Mouse (Mus musculus) kidney, adult 2 months (tissue): ENCODE results near the gene Slc16a9. TPM values are rescaled to one million over a fixed set of nuclear protein-coding genes. Genes with fewer than 3 reads are reported as not detected.

Experiments
- DNase-seq: peaks from one replicate; pipeline ENCODE4 v3.0.0; 2021
- H3K27ac ChIP-seq: fragments of 200-500 bp; 2 replicates; pipeline ENCODE4 v1.5.1; 2012; ENCODE audit warnings: low read depth, low read length, control low read depth, inconsistent platforms; ENCODE audit not compliant: insufficient read depth
- H3K27me3 ChIP-seq: fragments of 200-500 bp; replicated peaks from 2 replicates; pipeline ENCODE4 v1.6.1; 2012; ENCODE audit warnings: mild to moderate bottlenecking, moderate library complexity, low read length, inconsistent platforms; ENCODE audit not compliant: control insufficient read depth, insufficient read depth
- H3K36me3 ChIP-seq: fragments of 200-500 bp; 2 replicates; pipeline ENCODE4 v1.6.1; 2012; ENCODE audit warnings: mild to moderate bottlenecking, moderate library complexity, low read length, inconsistent platforms; ENCODE audit not compliant: control insufficient read depth, insufficient read depth
- H3K4me1 ChIP-seq: fragments of 200-500 bp; 2 replicates; pipeline ENCODE4 v1.6.1; 2011; ENCODE audit warnings: low read length; ENCODE audit not compliant: control insufficient read depth, insufficient read depth
- H3K4me3 ChIP-seq: fragments of 200-500 bp; 2 replicates; pipeline ENCODE4 v1.5.1; 2011; ENCODE audit warnings: mild to moderate bottlenecking, low read depth, low read length, control low read depth; ENCODE audit not compliant: insufficient read depth
- CTCF ChIP-seq: fragments of 200-500 bp; conservative IDR thresholded peaks from 2 replicates; pipeline ENCODE4 v1.5.1; 2011; ENCODE audit warnings: low read depth, mild to moderate bottlenecking, control low read depth, low read length, moderate library complexity, mixed read lengths; ENCODE audit not compliant: insufficient read depth, insufficient read length
- POLR2A ChIP-seq: fragments of 200-500 bp; IDR thresholded peaks from one replicate; pipeline ENCODE4 v1.6.1; 2011; ENCODE audit warnings: low read depth, low read length, control low read depth
- WGBS: fragments of 180-500 bp; shearing (Covaris S2); methylation state at CpG from one replicate; pipeline ENCODE4 v1.1.7; 2018; 5-methylcytosine and 5-hydroxymethylcytosine counted together
- polyA plus RNA-seq: library from polyadenylated mRNA; depleted of rRNA; stranded (reverse); fragments of >200 nt; gene quantifications from 2 replicates; pipeline ENCODE4 v1.2.3, GENCODE M21; 2012

Slc16a9 gene
- polyA plus RNA-seq, 1 experiment = 68.9 TPM

- Histone ChIP-seq H3K27me3 (no peaks in the 10 kb centered on the region), H3K4me1 (peaks cover 25% of the 10 kb centered on the region), H3K4me3 (no peak overlapping the region), H3K36me3 (no peaks in the 10 kb centered on the region), H3K27ac (peak overlapping the region; percentile 67; the same call in 1 of the 2 replicates)
- peak; percentile 61 for DNase-seq
- TF ChIP-seq CTCF (no peak), POLR2A (no peak)
- 37% methylated on average over 6 of the region's 6 CpGs for WGBS
Observed at GRCm38 (mm10) chr10:70225760-70226159, 19.1 kb upstream of the Slc16a9 start.

- no peaks in the 10 kb centered on the region for H3K36me3 ChIP-seq
- H3K4me3 ChIP-seq = no peak overlapping the region
- TF ChIP-seq CTCF (no peak), POLR2A (no peak)
- H3K27me3 ChIP-seq = no peaks in the 10 kb centered on the region
- peak overlapping the region; percentile 58; the same call in 1 of the 2 replicates for H3K27ac ChIP-seq
- peak; percentile 85 for DNase-seq
- H3K4me1 ChIP-seq = peaks cover 20% of the 10 kb centered on the region
Observed at GRCm38 (mm10) chr10:70226608-70227007, 18.3 kb upstream of the Slc16a9 start.

DNA sequence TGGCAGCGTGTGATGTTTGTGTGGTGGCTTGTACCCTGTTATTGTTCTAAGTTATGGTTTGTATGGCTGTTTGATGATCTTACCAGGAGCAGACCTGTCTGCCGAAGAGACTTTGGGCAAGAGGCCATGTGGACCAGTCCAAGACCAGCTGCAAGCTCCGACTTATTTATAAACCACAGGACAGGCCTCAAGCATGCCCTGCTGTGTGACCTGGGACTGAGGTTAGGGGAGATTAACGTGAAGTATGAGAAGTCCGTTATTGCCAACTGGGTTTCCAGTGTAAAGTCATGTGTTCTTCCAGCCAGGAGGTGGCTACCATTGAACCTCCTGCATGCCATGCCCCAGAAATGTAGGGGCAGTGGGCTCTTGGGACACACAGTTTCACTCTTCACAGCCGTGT, 14.5 kb upstream of the Slc16a9 start:
- H3K36me3 ChIP-seq = no peaks in the 10 kb centered on the region
- 75% methylated on average over 6 of the region's 6 CpGs for WGBS
- H3K27ac ChIP-seq = no peak overlapping the region
- DNase-seq = no peak
- TF ChIP-seq CTCF = no peak
- TF ChIP-seq POLR2A = no peak
- H3K27me3 ChIP-seq = no peaks in the 10 kb centered on the region
- H3K4me1 ChIP-seq = peaks cover 5% of the 10 kb centered on the region
- no peak overlapping the region for H3K4me3 ChIP-seq

- peaks cover 4% of the 10 kb centered on the region; the same call in 1 of the 2 replicates for H3K4me1 ChIP-seq
- DNase-seq = peak; percentile 73
- H3K27ac ChIP-seq = peak overlapping the region; percentile 65
- TF ChIP-seq POLR2A (no peak), CTCF (no peak)
- no peak overlapping the region for H3K4me3 ChIP-seq
- H3K36me3 ChIP-seq = no peaks in the 10 kb centered on the region
- 40% methylated on average over 2 of the region's 2 CpGs for WGBS
- no peaks in the 10 kb centered on the region for H3K27me3 ChIP-seq
Observed at GRCm38 (mm10) chr10:70237936-70238335, 7.0 kb upstream of the Slc16a9 start.

GRCm38 (mm10) chr10:70242751-70243444, 2.0 kb upstream of the Slc16a9 start:
- TF ChIP-seq CTCF (no peak), POLR2A (no peak)
- 45% methylated on average over 8 of the region's 8 CpGs for WGBS
- Histone ChIP-seq H3K4me3 (no peak overlapping the region), H3K27me3 (no peaks in the 10 kb centered on the region; the same call in 1 of the 2 replicates), H3K4me1 (peaks cover 4% of the 10 kb centered on the region; the same call in 1 of the 2 replicates), H3K27ac (no peak overlapping the region; the same call in 1 of the 2 replicates), H3K36me3 (no peaks in the 10 kb centered on the region)
- peak; percentile 69 for DNase-seq

DNA sequence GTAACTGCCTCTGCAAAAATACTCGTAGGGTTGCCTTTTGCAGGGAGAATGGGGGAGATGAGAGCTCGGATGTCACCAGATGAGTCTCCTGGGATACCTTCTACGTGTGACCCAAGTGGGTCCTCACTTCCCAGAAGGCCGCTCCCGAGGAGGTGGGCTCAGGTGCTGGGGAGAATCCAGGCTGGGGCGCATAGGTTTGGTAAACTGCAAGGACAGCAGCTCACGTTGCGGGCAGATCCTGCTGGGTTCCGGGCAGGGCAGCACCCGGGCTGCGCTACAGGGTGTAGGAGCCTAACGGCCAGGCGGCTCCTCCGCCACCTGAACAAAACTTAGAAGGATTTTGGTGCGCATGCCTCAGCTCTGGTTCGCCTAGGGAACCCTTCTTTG, 652 bp downstream of the Slc16a9 start:
- peak; percentile 40 for DNase-seq
- WGBS = 3% methylated on average over 16 of the region's 16 CpGs
- Histone ChIP-seq H3K36me3 (no peaks in the 10 kb centered on the region), H3K27me3 (no peaks in the 10 kb centered on the region; the same call in 1 of the 2 replicates), H3K4me3 (peak overlapping the region; percentile 86), H3K4me1 (peaks cover 8% of the 10 kb centered on the region; the same call in 1 of the 2 replicates), H3K27ac (peak overlapping the region; percentile 98)
- TF ChIP-seq CTCF (no peak), POLR2A (no peak)

GRCm38 (mm10) chr10:70246076-70246475, 1.2 kb downstream of the Slc16a9 start:
- H3K4me3 ChIP-seq = peak overlapping the region; percentile 86
- no peaks in the 10 kb centered on the region for H3K36me3 ChIP-seq
- 35% methylated on average over 9 of the region's 9 CpGs for WGBS
- DNase-seq = peak; percentile 83
- H3K4me1 ChIP-seq = peaks cover 12% of the 10 kb centered on the region; the same call in 1 of the 2 replicates
- H3K27me3 ChIP-seq = no peaks in the 10 kb centered on the region; the same call in 1 of the 2 replicates
- peak overlapping the region; percentile 98 for H3K27ac ChIP-seq
- TF ChIP-seq CTCF (no peak), POLR2A (no peak)

GRCm38 (mm10) chr10:70250354-70250753, 5.5 kb downstream of the Slc16a9 start:
- TF ChIP-seq POLR2A (no peak), CTCF (no peak)
- H3K27me3 ChIP-seq = no peaks in the 10 kb centered on the region; the same call in 1 of the 2 replicates
- no peaks in the 10 kb centered on the region for H3K36me3 ChIP-seq
- no peak for DNase-seq
- 90% methylated on average over 4 of the region's 4 CpGs for WGBS
- no peak overlapping the region for H3K27ac ChIP-seq
- H3K4me3 ChIP-seq = no peak overlapping the region
- peaks cover 12% of the 10 kb centered on the region; the same call in 1 of the 2 replicates for H3K4me1 ChIP-seq
